Mouse (Mus musculus): ENCODE data around the gene Nat8.

GRCm38 (mm10) chr6:85851062-85851773 lies 19.3 kb upstream of the Nat8 start:
- TF ChIP-seq GATA1 (IDR thresholded peaks at IDR 0.05; ENCODE audit: borderline replicate concordance, low read length) = no peak
- no peak for TF ChIP-seq FLI1 (IDR thresholded peaks at IDR 0.05; ENCODE audit: low read length)
